Mouse (Mus musculus): ENCODE measurements at regions not wholly inside any gene's neighbourhood (a gene's known extent, or its start where the extent isn't known, plus 50 kb on each side); places are given as distances from the start of the nearest gene placed in this dataset.

DNA sequence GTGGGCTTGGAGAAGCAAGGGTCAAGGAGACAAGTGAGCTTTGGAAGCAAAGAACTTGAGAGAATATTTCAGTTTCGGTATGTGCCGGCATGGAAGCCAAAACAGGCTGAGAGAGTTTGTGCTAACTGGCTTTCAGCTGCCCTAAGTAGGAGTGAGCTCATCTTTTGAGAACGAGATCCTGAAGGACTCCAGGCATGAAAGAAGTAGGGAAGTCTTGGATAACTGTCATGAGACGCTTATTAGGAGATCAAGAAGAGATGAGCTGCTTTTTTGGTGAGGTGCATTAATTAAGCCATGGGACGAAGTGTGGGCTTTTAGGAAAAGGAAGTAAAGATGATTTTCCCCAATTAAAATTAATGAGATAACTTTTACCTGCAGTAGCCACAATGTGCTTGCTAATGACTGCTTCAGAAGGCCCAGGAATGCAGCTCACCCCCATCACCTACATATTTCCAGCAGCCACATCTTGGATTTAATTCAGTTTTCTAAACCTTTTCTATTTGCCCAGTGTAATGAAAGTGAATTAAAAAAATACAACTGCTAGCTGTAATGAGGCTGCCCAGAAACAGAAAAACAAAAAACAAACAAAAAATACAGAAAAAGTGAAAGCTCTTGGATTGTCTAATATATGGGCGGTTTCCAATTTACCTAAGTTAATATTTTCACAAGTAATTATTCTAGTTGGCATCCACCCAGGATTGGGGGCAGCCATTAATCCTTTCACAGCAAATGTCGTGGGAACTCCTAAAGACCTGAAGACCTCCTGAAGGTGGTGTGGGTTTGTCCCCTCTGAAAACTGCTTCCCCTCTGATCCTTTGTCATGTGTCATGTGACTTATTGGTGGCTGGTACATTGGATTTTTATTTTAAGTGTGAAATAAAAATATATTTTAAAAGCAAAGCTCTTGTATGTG lies 204.7 kb upstream of the Slc39a10 start:
- no peak for DNase-seq (ENCODE audit: low spot score in 2 of 2)

DNA sequence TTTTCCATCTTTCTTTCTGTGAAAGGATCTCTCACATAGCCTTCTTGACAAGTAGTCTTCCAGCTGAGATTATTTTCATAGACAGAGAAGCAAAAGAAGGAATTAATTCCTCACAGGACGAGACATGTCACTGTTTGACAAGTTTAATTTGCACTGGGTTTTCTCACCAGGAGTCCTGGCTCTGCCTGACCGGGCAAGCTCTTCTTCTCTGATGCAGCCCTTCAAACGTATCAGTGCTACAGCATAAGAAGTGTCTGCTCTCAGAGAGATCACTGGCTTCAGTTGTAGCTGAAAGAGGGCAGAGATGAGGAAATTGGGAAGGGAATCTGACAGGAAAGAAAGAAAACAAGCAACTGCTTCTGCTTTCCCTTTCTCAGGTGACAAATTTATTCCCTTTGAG lies 201.8 kb upstream of the Slc39a10 start:
- DNase-seq (ENCODE audit: low spot score in 2 of 2), result no peak

DNA sequence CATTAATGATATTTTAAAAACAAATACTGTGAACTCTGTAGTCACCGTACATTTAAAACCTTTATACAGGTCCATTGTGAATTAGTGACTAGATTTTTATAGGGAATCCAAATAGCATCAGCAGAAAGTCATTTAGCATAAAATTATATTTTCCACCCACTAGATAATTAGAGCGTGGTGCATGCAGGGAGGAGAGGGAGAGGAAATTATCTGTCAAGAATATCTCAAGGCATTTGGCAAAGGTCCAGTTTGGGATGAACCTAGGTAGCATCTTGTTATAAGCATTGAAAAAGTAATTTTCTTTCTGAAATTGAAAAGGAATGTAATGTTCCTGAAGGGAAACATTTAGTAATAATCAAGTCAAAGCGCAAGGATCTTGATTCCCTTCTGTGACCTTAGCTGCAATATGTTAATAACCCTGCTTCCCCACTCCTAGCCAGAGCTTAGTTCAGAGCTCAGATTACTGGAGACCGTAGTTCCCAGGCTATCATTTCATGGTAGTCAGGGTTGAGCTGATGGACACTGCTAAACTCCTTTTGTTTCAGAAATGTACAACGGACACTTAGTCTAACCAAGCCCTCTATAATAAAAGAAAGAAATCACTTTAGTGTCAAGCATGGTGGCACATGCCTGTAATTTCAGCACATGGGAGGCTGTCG lies 200.8 kb upstream of the Slc39a10 start:
- DNase-seq (ENCODE audit: low spot score in 2 of 2), result no peak

DNA sequence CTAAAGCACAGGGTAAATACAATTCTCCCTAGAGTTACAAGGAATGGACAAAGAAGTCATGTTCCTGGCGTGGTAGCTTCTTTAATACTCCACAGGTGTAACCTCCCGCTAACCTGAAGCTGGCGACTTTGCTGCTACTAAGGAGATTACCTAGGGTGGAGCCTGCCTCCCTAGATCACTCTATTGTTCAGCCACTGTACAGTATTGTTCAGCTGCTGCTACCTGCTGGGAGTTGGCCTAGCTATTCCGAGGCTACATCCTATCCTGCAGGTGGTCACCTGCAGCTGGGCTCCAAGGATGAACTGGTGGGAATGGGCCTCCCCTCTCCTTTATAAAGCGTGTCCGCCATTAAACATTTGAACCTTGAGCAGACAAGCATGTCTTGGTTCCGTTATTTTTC lies 183.8 kb upstream of the Slc39a10 start:
- no peak for DNase-seq (ENCODE audit: low spot score in 2 of 2)

DNA sequence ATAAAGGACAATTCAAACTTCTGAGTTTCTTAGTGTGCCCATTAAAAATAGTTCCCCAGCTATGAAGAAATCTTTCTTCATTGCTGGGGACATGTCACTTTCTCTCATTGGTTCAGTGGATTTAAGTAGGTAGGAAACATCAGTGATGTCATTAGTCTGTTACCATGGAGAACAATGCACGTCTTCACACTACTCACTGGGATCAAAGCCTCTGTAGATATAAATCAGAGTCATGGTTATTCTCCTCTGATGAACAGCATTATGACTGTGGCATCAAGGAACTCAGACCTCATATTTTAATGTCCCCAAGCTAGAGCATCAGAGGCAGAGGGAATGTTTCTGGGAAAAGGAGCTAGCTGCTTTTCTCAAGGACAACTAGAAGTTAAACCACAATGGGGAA lies 165.5 kb upstream of the Slc39a10 start:
- DNase-seq (ENCODE audit: low spot score in 2 of 2), result no peak

DNA sequence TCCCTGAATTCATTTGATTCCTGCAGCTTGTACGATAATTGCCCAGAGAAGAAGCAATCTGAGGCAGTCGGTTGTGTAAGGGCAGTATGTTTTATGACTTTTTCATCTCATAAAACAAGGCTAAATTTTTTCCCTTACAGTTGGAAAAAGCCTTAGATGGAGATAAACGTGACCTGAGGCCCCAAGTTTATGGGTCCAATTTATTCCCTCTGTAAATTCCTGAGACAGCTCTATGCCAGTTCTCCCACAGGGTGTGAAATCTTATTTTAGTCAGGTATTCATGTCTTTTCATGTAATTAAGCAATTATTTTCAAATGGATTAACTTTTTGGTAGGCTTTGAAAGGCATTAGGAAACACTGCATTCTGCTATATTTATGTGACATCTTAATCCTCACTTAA lies 164.7 kb upstream of the Slc39a10 start:
- no peak for DNase-seq (ENCODE audit: low spot score in 2 of 2)

DNA sequence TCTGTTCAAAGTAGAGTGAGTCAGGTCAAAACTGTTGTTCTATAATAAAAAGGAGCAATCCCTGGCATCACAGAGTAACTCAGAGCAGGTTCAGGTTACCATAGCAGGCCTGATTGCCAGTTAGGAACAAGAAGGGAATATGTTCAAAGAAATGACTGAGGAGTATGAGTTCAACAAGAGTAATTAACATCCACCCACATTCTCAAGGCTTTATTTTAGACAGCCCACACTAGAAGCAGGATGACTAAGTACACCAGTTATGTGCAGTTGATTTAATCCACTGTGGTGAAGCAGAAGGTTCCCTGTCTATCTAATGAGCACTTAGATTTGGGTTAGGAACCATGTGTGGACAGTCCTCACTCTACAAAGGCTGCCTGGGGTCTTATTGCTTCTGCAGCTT lies 158.5 kb upstream of the Slc39a10 start:
- DNase-seq (ENCODE audit: low spot score in 2 of 2), result no peak

DNA sequence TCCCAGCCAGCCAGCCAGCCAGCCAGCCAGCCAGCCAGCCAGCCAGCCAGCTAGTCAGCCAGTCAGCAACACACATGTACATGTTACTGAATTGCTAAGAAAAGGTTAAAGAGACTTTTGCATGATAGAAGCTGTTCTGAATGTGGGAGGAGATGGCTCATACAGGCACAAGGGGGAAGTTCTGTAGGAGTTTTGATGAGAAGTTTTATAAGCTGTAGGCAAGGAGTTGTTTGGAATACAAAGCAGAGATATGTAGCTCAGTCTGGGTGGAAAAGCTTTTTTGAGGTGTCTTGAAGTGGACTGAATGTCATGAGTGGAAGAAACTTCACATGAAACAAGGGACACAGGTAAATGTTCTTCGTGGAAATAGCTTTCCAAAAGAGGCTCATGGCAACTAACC lies 157.8 kb upstream of the Slc39a10 start:
- no peak for DNase-seq (ENCODE audit: low spot score in 2 of 2)

DNA sequence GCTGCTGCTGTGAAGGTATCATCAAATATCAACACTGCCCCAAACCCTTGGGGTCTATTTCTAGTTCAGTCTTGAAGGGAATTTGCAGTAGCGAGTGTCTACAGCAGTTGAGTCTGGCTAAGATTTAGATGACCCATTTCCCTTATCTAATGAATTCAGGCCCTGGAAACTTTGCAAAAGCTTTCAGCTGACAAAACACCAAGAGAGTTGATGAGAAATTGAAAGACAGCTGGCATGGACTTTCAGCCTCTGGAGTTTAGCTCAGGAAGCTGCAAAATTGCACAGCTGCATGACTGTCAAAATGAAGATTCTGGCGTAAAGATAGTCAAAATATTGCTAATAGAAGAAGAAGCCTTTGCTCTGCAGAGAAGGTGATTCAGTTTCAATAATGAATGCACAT lies 144.9 kb upstream of the Slc39a10 start:
- no peak for DNase-seq (ENCODE audit: low spot score in 2 of 2)

DNA sequence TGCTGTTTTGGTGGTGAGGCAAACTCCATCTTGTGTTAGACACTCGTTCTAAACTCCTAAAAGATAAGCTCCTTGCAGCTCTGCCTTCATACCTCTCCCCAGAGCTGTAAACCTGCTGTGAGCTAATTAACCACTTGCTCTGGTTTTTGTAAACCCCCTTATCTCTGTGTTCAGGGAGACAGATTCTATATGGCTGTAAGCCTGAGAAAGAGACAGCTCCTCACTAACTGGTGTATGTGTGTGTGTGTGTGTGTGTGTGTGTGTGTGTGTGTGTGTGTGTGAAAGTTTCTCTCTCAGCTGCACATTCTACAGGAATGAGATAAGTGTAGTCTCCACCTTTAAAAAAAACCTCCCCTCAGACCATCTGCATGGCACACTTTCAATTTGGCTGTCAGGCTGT lies 126.7 kb upstream of the Slc39a10 start:
- no peak for DNase-seq (ENCODE audit: low spot score in 2 of 2)

DNA sequence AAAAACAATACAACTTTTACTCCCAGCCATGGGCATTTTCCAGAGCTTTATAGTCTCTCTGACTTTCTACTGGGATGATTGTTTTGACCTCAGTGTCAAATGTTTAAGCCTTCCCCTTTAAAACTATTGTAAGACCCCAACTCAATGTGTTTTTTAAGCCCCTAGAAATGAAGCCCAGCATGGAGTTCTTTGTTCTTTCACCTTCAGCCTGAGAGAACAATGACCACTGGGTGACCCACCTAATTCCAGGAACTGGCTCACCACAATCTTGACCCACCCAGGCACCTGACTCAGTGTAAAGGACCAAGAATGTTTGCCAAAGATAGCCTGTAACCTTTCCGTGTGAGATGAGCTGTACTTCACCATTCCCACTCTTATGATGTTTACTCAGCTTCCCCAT lies 121.9 kb upstream of the Slc39a10 start:
- no peak for DNase-seq (ENCODE audit: low spot score in 2 of 2)

DNA sequence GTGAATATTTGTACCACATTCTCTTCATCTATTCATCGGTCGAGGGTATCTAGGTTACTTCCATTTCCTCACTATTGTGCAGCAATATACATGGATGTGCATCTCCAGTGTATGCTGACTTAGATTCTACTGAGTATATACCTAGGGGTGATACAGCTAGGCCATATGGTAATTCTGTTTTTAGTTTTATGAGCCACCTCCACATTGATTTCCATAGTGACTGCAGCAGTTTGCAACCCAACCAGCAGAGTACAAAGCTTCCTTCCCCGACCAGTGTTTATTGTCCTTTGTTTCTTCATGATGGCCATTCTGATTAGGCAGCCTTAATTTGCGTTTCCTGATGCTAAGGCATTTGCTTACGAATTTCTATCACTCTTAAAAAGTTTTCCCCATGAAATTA lies 111.1 kb upstream of the Slc39a10 start:
- no peak for DNase-seq (ENCODE audit: low spot score in 2 of 2)

DNA sequence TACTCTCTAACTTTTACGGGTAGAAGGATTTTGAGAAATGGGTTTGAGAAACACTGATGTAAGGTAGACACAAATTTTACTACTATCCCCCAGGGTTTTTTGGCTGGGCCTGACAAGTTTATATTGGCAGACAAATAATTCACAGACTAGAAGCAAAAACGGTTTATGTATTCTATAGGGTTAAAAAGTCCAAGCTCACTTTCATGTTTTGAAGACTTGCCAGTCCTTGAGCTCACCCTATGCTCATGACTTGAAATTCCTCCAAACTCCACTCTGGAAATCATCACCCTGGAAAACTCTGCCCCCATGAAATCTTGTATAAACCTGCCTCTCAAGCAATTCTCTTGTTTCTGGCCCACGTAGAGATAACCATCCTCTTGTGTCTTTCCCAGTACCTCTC lies 106.7 kb upstream of the Slc39a10 start:
- no peak for DNase-seq (ENCODE audit: low spot score in 2 of 2)

DNA sequence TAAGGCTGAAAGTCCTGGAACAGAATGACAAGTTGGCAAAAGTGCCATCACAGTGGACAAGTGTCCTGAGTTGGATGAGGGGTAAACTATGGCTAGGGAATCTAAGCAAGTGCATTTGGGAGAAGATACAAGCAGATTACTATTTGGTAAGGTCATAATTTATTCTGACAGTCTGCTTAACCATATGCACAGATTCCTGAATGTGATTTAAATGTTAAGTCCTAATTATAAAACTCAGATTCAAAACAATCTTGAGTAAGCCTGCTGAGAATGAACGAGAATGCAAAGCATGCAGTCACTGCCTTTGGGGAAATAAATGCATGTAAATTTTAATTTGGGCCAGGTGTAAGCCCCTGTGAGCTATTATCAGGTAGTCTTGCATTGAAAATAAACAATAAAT lies 93.3 kb upstream of the Slc39a10 start:
- peak in 1 of 2 experiments; percentile 34 for DNase-seq (ENCODE audit: low spot score in 2 of 2)

DNA sequence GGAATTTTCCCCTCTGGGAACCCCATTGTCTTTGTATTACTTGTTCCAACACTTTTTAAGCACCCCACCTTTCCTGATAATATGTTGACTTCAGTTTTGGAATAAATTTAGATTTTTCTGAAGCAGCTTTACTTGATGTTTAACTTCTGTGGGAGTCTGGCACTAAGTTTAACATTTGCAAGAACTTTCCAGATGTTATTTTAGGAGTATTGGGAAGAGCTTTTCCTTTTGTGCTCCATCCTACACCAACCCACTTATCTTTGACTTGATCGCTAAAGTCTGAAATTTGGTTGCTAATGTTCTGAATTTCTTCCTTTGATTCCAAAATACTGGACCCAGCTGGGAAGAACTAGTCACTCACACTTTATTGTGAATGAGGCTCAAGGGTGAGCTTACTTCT lies 90.4 kb upstream of the Slc39a10 start:
- DNase-seq (ENCODE audit: low spot score in 2 of 2), result no peak

DNA sequence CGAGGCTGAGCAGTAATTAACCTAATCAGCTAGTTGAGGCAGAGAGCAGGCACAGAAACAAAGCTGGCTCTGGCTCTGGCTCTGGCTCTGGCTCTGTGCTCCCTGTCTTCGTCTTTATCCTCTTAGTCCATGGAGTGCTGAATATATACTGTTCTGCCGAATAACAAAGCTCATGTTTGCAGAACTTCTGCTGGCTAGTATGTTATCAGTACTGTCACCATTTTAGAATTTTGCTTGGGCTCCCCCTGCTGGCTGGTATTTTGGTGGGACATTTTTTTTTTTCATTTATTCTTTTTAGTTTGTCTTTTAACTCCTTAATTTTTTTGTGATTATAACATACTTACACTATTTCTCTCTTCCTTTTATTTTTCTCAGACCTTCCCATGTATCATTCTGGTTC lies 77.8 kb upstream of the Slc39a10 start:
- DNase-seq (ENCODE audit: low spot score in 2 of 2), result peak in 1 of 2 experiments; percentile 59

DNA sequence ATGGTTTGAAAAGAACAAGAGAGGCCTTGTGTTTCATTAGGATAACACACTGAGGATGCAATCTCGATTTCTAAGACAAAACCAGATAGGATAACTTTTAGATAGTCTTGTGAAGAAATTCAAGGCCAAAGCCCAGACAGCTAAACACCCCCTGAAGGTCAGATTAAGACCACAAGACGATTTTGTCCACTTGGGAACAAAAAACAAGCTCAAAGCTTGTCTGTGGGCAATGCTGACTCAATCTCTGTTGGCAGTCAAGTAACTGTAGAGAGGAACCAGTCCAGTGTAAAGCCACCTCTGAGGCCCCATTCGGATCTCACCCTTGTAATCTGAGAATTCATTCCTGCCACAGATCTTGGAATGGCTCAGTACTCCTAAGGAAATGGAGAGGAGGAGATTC lies 75.7 kb upstream of the Slc39a10 start:
- no peak for DNase-seq (ENCODE audit: low spot score in 2 of 2)

DNA sequence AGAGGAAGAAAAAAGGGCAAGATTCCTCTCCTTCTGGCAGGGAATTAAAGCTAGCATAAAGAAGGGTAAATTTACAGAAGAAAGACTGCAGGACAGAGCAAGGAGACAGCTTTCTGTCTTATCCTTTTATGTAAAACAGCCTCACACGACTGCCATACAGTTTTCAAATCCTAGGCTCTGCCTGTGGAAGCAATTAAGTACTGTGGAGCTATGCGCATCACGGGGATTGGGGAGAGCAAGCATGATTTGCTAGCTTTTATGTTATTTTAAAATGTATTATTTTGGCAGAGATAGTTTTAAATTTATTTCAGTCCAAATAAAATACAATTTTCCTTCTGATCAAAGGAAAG lies 74.2 kb upstream of the Slc39a10 start:
- no peak for DNase-seq (ENCODE audit: low spot score in 2 of 2)

DNA sequence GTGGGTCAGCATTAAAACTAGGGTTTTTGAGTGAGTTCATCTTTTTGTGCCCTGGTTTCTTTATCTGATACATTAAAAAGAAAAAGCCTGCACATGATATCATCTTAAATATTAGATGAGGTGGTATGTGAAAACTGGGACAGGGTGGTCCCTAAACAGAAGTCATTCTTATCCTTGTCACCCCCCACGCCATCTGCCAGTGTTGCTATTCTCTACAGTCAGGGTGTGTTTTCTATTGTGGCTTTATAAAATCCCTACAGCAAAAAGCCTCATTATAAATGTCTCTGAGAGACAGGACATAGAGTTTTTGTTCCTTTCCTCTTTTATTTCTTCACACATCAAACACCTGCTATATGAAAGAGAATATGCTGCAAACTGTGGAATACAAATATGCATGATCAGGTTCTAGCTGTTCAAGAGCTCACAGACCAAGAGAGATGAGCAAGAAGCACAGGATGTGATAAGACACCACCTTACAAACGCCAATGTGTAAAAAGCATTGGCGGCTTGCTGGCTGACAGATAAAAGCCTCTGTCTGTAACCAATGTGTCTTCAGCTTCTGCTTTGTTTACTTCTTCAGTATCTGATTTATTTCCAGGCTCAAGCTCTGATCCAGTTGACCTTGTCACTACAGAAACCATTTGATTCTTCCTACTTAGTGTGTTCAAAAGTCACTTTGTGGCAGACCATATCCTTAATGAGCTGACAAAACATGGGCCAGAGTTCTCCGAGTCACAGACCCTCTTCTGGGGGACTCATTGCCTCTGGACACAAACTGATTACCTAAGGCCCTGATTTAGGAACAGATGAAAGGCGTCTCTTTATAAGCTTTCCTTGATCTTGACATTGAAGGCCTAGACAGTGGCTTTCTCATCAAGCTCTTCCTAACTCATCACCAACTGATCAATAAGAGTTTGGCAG lies 73.6 kb upstream of the Slc39a10 start:
- DNase-seq (ENCODE audit: low spot score in 2 of 2), result peak in 1 of 2 experiments; percentile 38

DNA sequence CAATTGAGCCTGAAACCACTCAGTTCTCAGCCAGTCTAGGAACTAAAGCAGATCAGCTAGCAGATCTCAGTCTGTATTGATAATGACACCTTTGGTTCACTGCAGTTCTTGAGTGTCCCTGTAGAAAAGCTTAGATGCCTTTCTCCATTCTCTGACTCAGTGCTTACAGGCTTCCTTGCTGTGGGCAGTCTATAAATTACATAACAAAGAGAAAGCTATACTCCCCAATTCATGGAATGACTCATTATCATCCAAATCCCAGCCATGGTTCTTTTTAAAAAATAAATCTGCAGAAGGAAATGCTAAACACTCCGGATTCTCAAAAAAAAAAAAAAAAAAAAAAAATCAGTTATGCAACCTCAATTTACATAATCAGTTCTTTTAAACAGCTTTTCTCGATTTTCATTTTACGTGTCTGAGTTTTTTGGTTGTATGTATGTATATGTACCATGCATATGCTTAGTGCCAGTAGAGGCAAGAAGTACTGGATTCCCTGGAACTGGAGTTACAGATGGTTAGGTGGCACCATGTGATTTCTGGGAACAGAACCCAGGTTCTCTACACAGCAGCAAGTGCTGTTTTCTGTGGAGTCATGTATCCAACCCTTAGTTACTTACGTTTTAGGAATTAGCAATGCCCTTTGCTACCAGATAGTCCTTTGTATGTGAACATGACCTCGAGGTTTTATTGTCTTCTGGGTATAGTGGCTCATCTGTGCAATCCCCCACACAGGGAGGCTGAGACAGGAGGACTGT lies 71.5 kb upstream of the Slc39a10 start:
- no peak for DNase-seq (ENCODE audit: low spot score in 2 of 2)

All from layer of hippocampus, postnatal 14 days (tissue).